Mouse (Mus musculus): Measurements from ENCODE around the gene Rbks.

DNA sequence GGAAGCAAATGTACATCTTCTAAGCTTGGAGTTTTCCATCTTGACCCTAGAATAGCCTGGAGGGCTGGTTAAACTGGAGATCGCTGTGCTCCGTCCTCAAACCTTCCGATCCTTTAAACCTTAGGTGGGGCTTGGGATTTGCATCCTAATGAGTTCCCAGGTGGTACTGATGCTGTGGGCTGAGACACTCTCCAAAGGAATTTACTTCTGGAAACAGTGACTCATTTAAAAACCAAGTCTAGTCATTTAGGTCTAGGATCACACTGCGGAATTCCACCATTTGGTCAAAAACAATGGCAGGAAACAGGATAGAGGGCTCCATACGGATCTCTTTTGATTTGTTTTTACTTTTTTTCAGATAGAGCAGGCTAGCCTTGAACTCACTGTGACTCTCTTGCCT is 62.7 kb downstream of the Rbks start:
- TF ChIP-seq MAFK (IDR thresholded peaks at IDR 0.05; ENCODE audit: insufficient read depth, low read depth, low read length) (peak; percentile 55), HCFC1 (IDR thresholded peaks at IDR 0.05; ENCODE audit: borderline replicate concordance, insufficient read depth, low read length) (no peak), CHD2 (IDR thresholded peaks at IDR 0.05; ENCODE audit: low read depth, low read length) (peak; percentile 37; the same call in 1 of the 2 replicates), ZC3H11A (IDR thresholded peaks at IDR 0.05; ENCODE audit: borderline replicate concordance, low read depth, low read length) (no peak)
